Mouse (Mus musculus): ENCODE data around the gene Espl1. TPM values are rescaled to one million over a fixed set of nuclear protein-coding genes. Genes with fewer than 3 reads are reported as not detected.

Espl1 gene
- total RNA-seq, 1 experiment from 2014 or later = 0.76 TPM

DNA sequence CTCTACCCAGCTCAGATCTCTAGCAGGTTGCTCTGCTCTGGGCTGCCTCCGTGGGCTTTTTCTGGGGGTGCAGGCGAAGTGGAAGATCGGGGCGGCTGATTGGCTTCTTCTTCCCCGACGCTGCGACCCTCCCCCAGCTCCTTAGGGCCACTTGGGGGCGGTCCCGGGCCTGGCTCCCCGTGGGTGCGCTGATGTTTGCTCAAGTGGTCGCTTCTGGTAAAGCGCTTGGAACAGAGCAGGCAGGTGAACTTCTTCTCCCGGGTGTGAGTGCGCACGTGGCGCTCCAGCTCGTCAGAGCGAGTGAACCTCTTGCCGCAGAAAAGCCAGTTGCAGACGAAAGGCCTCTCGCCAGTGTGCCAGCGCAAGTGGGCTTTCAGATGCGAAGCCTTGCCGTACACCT lies 62.1 kb downstream of the Espl1 start:
- no peak for ATAC-seq (replicated peaks; ENCODE audit: insufficient number of reproducible peaks, low FRiP score, low TSS enrichment, poor library complexity, severe bottlenecking)

DNA sequence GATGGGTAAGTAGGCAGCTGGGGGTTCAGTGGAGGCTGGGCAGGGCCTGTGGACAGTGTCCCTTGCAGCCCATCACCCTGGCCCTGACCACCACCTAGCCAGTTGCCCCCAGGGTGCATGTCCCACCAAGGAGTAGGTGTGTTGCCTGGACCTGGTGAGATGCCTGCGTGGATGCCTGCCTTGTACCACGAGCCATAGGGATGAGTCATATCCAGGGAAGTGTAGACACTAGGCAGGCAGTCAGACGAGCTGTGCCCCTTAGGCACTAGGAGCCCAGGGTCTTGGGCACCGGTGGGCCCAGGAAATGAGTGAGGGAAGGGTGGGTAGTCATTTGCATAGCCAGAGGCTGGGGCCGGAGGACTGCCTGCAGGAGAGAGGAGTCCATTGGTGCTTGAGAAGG lies 62.8 kb downstream of the Espl1 start:
- ATAC-seq (replicated peaks; ENCODE audit: insufficient number of reproducible peaks, low FRiP score, low TSS enrichment, poor library complexity, severe bottlenecking) = no peak

DNA sequence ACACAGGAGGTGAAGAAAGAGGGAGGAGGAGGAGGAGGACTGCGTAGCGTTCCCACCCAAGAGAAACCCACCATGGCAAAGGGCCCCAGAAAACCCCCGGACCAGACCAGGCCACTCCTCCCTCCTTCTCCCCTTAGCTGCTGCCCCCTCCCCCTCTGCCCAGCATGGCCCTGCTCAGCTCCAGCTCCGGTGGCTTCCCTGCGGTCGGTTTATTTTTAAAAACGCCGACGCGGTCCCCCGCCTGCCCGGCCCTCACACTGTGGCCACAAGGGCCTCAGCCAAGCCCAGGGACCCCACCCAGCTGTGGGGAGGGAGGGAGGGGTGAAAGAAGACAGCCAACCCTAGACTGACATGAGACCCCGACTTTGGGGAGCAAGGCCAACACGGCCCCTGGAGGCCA lies 66.6 kb downstream of the Espl1 start:
- no peak for ATAC-seq (replicated peaks; ENCODE audit: insufficient number of reproducible peaks, low FRiP score, low TSS enrichment, poor library complexity, severe bottlenecking)

DNA sequence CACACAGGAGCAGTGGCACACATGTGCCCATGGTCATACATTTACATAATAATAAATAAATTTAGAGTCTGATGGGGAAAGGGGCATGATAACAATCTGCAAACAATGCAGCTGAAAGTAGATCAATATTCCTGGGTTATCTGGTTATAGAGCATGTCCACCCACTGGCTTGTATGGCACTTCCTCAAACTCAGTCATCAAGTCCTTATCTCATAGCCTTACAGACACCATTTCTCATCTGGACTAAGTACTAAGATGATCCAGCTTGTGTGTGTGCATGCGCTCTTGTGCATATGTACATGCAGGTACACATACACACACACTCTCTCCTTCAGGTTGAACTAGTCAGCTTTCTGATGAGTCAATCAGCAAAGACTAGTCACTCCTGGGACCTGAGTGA lies 68.6 kb downstream of the Espl1 start:
- no peak for ATAC-seq (replicated peaks; ENCODE audit: insufficient number of reproducible peaks, low FRiP score, low TSS enrichment, poor library complexity, severe bottlenecking)

DNA sequence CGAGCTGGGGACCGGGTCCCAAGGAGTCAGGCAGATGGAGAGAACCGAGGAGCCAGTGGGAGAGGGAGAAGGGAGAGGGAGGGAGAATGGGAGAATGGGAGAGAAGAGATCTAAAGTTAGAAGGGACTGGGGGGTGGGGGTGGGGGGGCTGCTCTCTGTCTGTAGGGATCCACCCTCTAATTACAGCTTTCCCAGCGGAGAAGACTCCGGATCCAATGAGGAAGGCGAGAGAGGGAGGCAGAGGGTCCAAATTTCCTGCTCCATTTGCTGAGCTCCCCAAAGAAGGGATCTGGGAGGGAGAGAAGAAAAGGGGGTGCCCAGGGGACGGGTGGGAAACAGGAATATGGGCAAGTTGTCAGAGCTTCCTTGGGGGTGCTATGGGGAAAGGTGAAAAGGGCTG lies 70.2 kb downstream of the Espl1 start:
- no peak for ATAC-seq (replicated peaks; ENCODE audit: insufficient number of reproducible peaks, low FRiP score, low TSS enrichment, poor library complexity, severe bottlenecking)

DNA sequence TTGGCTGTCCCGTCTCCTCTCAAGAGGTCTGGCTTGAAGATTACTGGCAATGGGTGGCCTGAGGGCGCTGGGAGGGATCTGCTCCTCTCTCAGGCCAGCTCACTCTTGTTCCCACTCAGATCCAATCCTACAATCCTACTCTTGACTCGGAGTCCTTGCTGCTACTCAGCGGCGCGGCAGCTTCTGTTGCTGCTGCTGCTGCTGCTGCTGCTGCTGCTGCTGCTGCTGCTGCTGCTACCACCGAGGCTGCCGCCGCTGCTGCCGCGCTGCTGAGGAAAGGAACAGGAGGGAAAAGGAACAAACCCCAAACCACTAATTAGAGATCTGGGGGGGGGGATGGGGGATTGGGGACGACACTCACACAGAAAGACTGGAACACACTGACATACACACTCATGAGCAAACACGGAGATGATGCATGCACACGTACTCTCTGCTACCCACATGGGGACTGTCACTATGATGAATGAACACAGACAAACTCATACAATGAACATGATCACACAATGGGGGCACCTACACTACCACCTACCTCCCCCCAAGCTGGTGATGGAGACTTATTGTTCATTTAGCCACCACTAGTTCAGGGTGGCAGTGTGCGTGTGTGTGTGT lies 70.8 kb downstream of the Espl1 start, which contains the start of gene Sp7:
Gene Sp7, minus strand, starts transcription at position 450 of the 612 bp plus-strand sequence.
- no peak for ATAC-seq (replicated peaks; ENCODE audit: insufficient number of reproducible peaks, low FRiP score, low TSS enrichment, poor library complexity, severe bottlenecking)

DNA sequence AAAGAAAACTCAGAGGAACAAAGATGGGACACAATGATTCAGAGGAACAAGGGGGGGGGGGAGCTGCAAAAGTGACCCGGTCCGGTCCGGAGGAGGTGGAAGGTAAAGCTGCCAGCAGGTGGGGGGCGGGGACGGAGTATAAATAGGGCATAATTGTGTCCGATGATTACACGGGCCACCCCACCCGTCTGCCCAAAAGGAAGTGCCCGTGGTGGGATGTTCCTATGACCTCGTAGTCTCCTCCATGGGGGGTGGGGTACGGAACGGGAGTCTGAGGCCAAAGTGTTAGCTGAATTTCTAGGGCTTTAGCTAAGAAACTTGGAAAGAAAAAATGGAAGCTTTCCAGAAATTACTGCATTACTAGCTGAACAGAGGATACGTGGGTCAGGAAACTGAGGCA lies 73.9 kb downstream of the Espl1 start:
- ATAC-seq (replicated peaks; ENCODE audit: insufficient number of reproducible peaks, low FRiP score, low TSS enrichment, poor library complexity, severe bottlenecking) = no peak

DNA sequence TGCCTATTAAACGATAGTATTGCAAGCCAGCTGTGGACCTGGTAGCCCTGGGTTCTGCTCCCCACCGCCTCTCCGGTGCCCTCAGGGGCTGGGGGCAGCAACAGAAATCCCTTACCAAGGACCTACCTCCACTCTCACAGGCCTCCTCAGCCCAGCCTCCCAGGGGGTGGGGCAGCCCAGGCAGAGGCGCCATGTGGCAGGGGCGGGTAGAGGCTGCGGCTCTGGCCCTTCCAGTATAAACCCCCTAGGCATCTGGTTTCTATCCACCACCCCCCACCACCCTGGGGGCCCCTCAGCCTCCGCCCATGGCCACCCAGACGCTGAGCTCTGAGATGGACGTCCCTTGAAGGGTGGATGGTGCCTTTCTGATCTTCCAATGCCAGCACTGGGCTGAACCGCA lies 74.7 kb downstream of the Espl1 start:
- ATAC-seq (replicated peaks; ENCODE audit: insufficient number of reproducible peaks, low FRiP score, low TSS enrichment, poor library complexity, severe bottlenecking) = no peak

Other genes with a start within 250 kb of the Espl1 start
- gene Eif4b, start 222.5 kb upstream of the Espl1 start, total RNA-seq (2017) = 248 to 278 TPM (median 251 TPM) in 3 replicates
- gene Tns2, start 195.9 kb upstream of the Espl1 start, total RNA-seq (2017) = 5.7 TPM in 1 of 3 replicates, not detected in the others
- gene Spryd3, start 160.0 kb upstream of the Espl1 start, total RNA-seq (2017) = 49.3 to 56.3 TPM (median 49.3 TPM) in 3 replicates
- 0.38 to 1.4 TPM (median 0.68 TPM) in 3 replicates for gene Igfbp6, start 151.9 kb upstream of the Espl1 start, total RNA-seq (2017)
- gene Soat2, start 145.7 kb upstream of the Espl1 start, total RNA-seq (2017) = 6.2 to 25.0 TPM (median 10.2 TPM) in 3 replicates
- gene Zfp740, start 93.0 kb upstream of the Espl1 start, total RNA-seq (2017) = 58.9 to 62.9 TPM (median 60.3 TPM) in 3 replicates
- 4.1 to 11.2 TPM (median 8.1 TPM) in 3 replicates for gene Csad, start 91.5 kb upstream of the Espl1 start, total RNA-seq (2017)
- 533 to 618 TPM (median 601 TPM) in 3 replicates for gene Itgb7, start 64.3 kb upstream of the Espl1 start, total RNA-seq (2017)
- 18.8 to 30.0 TPM (median 26.6 TPM) in 3 replicates for gene Rarg, start 38.7 kb upstream of the Espl1 start, total RNA-seq (2017)
- not detected in 3 replicates for gene Gm9918, start 25.7 kb upstream of the Espl1 start, total RNA-seq (2017)
- gene Mfsd5, start 16.8 kb upstream of the Espl1 start, total RNA-seq (2017) = 30.1 to 39.1 TPM (median 34.0 TPM) in 3 replicates
- 576 to 776 TPM (median 626 TPM) in 3 replicates for gene Pfdn5, start 29.9 kb downstream of the Espl1 start, total RNA-seq (2017)
- 20.0 to 37.9 TPM (median 27.2 TPM) in 3 replicates for gene Myg1, start 35.4 kb downstream of the Espl1 start, total RNA-seq (2017)
- gene Aaas, start 54.5 kb downstream of the Espl1 start, total RNA-seq (2017) = 16.5 to 50.9 TPM (median 46.2 TPM) in 3 replicates
- not detected in 3 replicates for gene Sp7, start 70.9 kb downstream of the Espl1 start, total RNA-seq (2017)
- 66.1 to 99.7 TPM (median 74.8 TPM) in 3 replicates for gene Sp1, start 109.9 kb downstream of the Espl1 start, total RNA-seq (2017)
- gene Amhr2, start 149.1 kb downstream of the Espl1 start, total RNA-seq (2017) = 0.86 TPM in 1 of 3 replicates, not detected in the others
- gene Prr13, start 162.8 kb downstream of the Espl1 start, total RNA-seq (2017) = 233 to 280 TPM (median 259 TPM) in 3 replicates
- 106 to 183 TPM (median 119 TPM) in 3 replicates for gene Pcbp2, start 174.3 kb downstream of the Espl1 start, total RNA-seq (2017)
- not detected in 3 replicates for gene Gm10337, start 207.5 kb downstream of the Espl1 start, total RNA-seq (2017)
- 0.32 to 1.2 TPM (median 0.97 TPM) in 3 replicates for gene Map3k12, start 220.8 kb downstream of the Espl1 start, total RNA-seq (2017)
- 16.2 to 27.3 TPM (median 20.8 TPM) in 3 replicates for gene Tarbp2, start 221.9 kb downstream of the Espl1 start, total RNA-seq (2017)
- 2.3 to 5.9 TPM in 2 of 3 replicates, not detected in the other for gene Npff, start 228.7 kb downstream of the Espl1 start, total RNA-seq (2017)

All from monocyte, adult 5-6 weeks (primary cell).